Mouse (Mus musculus): ENCODE results near the gene Pdzd2. TPM values are rescaled to one million over a fixed set of nuclear protein-coding genes. Genes with fewer than 3 reads are reported as not detected.

Pdzd2 gene
- polyA plus RNA-seq, 1 experiment from 2014 or later = 33.2 TPM

- WGBS = 43% methylated on average over 4 of the region's 4 CpGs
- H3K27me3 ChIP-seq (ENCODE audit: control insufficient read depth, insufficient read depth, low read depth, low read length) = no peaks in the 10 kb centered on the region
- no peaks in the 10 kb centered on the region for H3K4me1 ChIP-seq (replicated peaks; ENCODE audit: control insufficient read depth, insufficient read depth, low read length)
- H3K27ac ChIP-seq (ENCODE audit: low read length) = no peak overlapping the region
- H3K4me2 ChIP-seq (ENCODE audit: low read depth, low read length) = no peak overlapping the region
- H3K9me3 ChIP-seq (ENCODE audit: control insufficient read depth, low read length) = no peaks in the 10 kb centered on the region
- no peak for ATAC-seq (ENCODE audit: low read depth)
- H3K4me3 ChIP-seq (ENCODE audit: low read length) = no peak overlapping the region
- H3K36me3 ChIP-seq (ENCODE audit: control insufficient read depth, insufficient read depth, low read length) = no peaks in the 10 kb centered on the region
- no peak overlapping the region for H3K9ac ChIP-seq (ENCODE audit: low read length)
Measured at GRCm38 (mm10) chr15:12571168-12571567, 168.6 kb downstream of the Pdzd2 start.

- no peaks in the 10 kb centered on the region; the same call in 1 of the 2 replicates for H3K4me1 ChIP-seq (replicated peaks; ENCODE audit: control insufficient read depth, insufficient read depth, low read length)
- WGBS = 78% methylated on average over 11 of the region's 11 CpGs
- no peak overlapping the region for H3K27ac ChIP-seq (ENCODE audit: low read length)
- no peak overlapping the region for H3K4me2 ChIP-seq (ENCODE audit: low read depth, low read length)
- H3K27me3 ChIP-seq (ENCODE audit: control insufficient read depth, insufficient read depth, low read depth, low read length) = no peaks in the 10 kb centered on the region
- no peak for ATAC-seq (ENCODE audit: low read depth)
- H3K9me3 ChIP-seq (ENCODE audit: control insufficient read depth, low read length) = no peaks in the 10 kb centered on the region
- H3K4me3 ChIP-seq (ENCODE audit: low read length) = no peak overlapping the region
- H3K36me3 ChIP-seq (ENCODE audit: control insufficient read depth, insufficient read depth, low read length) = no peaks in the 10 kb centered on the region
- no peak overlapping the region for H3K9ac ChIP-seq (ENCODE audit: low read length)
Measured at GRCm38 (mm10) chr15:12566637-12567440, 172.9 kb downstream of the Pdzd2 start.

GRCm38 (mm10) chr15:12565281-12565680 lies 174.4 kb downstream of the Pdzd2 start:
- WGBS = 38% methylated on average over 8 of the region's 8 CpGs
- no peak overlapping the region for H3K4me2 ChIP-seq (ENCODE audit: low read depth, low read length)
- no peaks in the 10 kb centered on the region; the same call in 1 of the 2 replicates for H3K4me1 ChIP-seq (replicated peaks; ENCODE audit: control insufficient read depth, insufficient read depth, low read length)
- H3K4me3 ChIP-seq (ENCODE audit: low read length) = no peak overlapping the region
- H3K36me3 ChIP-seq (ENCODE audit: control insufficient read depth, insufficient read depth, low read length) = no peaks in the 10 kb centered on the region
- ATAC-seq (ENCODE audit: low read depth) = peak; percentile 38; the same call in 1 of the 2 replicates
- no peak overlapping the region for H3K27ac ChIP-seq (ENCODE audit: low read length)
- H3K9ac ChIP-seq (ENCODE audit: low read length) = no peak overlapping the region
- no peaks in the 10 kb centered on the region for H3K27me3 ChIP-seq (ENCODE audit: control insufficient read depth, insufficient read depth, low read depth, low read length)
- H3K9me3 ChIP-seq (ENCODE audit: control insufficient read depth, low read length) = no peaks in the 10 kb centered on the region

- no peak overlapping the region for H3K4me3 ChIP-seq (ENCODE audit: low read length)
- WGBS = 12% methylated on average over 8 of the region's 8 CpGs
- H3K27ac ChIP-seq (ENCODE audit: low read length) = no peak overlapping the region
- peaks cover 5% of the 10 kb centered on the region; the same call in 1 of the 2 replicates for H3K4me1 ChIP-seq (replicated peaks; ENCODE audit: control insufficient read depth, insufficient read depth, low read length)
- no peak overlapping the region for H3K4me2 ChIP-seq (ENCODE audit: low read depth, low read length)
- no peak overlapping the region for H3K9ac ChIP-seq (ENCODE audit: low read length)
- 0 out of 2 replicates have a peak, but pooled peaks have one; percentile 5 for ATAC-seq (ENCODE audit: low read depth)
- H3K36me3 ChIP-seq (ENCODE audit: control insufficient read depth, insufficient read depth, low read length) = no peaks in the 10 kb centered on the region
- no peaks in the 10 kb centered on the region for H3K27me3 ChIP-seq (ENCODE audit: control insufficient read depth, insufficient read depth, low read depth, low read length)
- no peaks in the 10 kb centered on the region for H3K9me3 ChIP-seq (ENCODE audit: control insufficient read depth, low read length)
Measured at GRCm38 (mm10) chr15:12560505-12560904, 179.2 kb downstream of the Pdzd2 start.

GRCm38 (mm10) chr15:12557663-12558436 lies 181.9 kb downstream of the Pdzd2 start:
- no peaks in the 10 kb centered on the region for H3K27me3 ChIP-seq (ENCODE audit: control insufficient read depth, insufficient read depth, low read depth, low read length)
- H3K4me2 ChIP-seq (ENCODE audit: low read depth, low read length) = no peak overlapping the region
- H3K4me3 ChIP-seq (ENCODE audit: low read length) = no peak overlapping the region
- no peak for ATAC-seq (ENCODE audit: low read depth)
- H3K27ac ChIP-seq (ENCODE audit: low read length) = no peak overlapping the region
- WGBS = 79% methylated on average over 11 of the region's 11 CpGs
- peaks cover 9% of the 10 kb centered on the region; the same call in 1 of the 2 replicates for H3K4me1 ChIP-seq (replicated peaks; ENCODE audit: control insufficient read depth, insufficient read depth, low read length)
- no peaks in the 10 kb centered on the region for H3K9me3 ChIP-seq (ENCODE audit: control insufficient read depth, low read length)
- no peak overlapping the region for H3K9ac ChIP-seq (ENCODE audit: low read length)
- no peaks in the 10 kb centered on the region for H3K36me3 ChIP-seq (ENCODE audit: control insufficient read depth, insufficient read depth, low read length)

GRCm38 (mm10) chr15:12553211-12553610 lies 186.5 kb downstream of the Pdzd2 start:
- no peak for ATAC-seq (ENCODE audit: low read depth)
- H3K4me2 ChIP-seq (ENCODE audit: low read depth, low read length) = no peak overlapping the region
- H3K4me1 ChIP-seq (replicated peaks; ENCODE audit: control insufficient read depth, insufficient read depth, low read length) = peaks cover 16% of the 10 kb centered on the region
- H3K36me3 ChIP-seq (ENCODE audit: control insufficient read depth, insufficient read depth, low read length) = no peaks in the 10 kb centered on the region
- H3K27ac ChIP-seq (ENCODE audit: low read length) = no peak overlapping the region
- H3K9ac ChIP-seq (ENCODE audit: low read length) = no peak overlapping the region
- no peaks in the 10 kb centered on the region for H3K27me3 ChIP-seq (ENCODE audit: control insufficient read depth, insufficient read depth, low read depth, low read length)
- WGBS = 50% methylated on average over 3 of the region's 3 CpGs
- no peaks in the 10 kb centered on the region for H3K9me3 ChIP-seq (ENCODE audit: control insufficient read depth, low read length)
- no peak overlapping the region for H3K4me3 ChIP-seq (ENCODE audit: low read length)

GRCm38 (mm10) chr15:12550919-12551318 lies 188.8 kb downstream of the Pdzd2 start:
- Histone ChIP-seq H3K27ac (ENCODE audit: low read length) (no peak overlapping the region), H3K4me3 (ENCODE audit: low read length) (no peak overlapping the region), H3K36me3 (ENCODE audit: control insufficient read depth, insufficient read depth, low read length) (no peaks in the 10 kb centered on the region), H3K9ac (ENCODE audit: low read length) (no peak overlapping the region), H3K4me1 (replicated peaks; ENCODE audit: control insufficient read depth, insufficient read depth, low read length) (peaks cover 18% of the 10 kb centered on the region), H3K9me3 (ENCODE audit: control insufficient read depth, low read length) (no peaks in the 10 kb centered on the region), H3K4me2 (ENCODE audit: low read depth, low read length) (no peak overlapping the region), H3K27me3 (ENCODE audit: control insufficient read depth, insufficient read depth, low read depth, low read length) (no peaks in the 10 kb centered on the region)
- no peak for ATAC-seq (ENCODE audit: low read depth)
- WGBS = 56% methylated on average over 3 of the region's 3 CpGs

GRCm38 (mm10) chr15:12550376-12550775 lies 189.3 kb downstream of the Pdzd2 start:
- Histone ChIP-seq H3K4me2 (ENCODE audit: low read depth, low read length) (peak overlapping the region; percentile 75), H3K27ac (ENCODE audit: low read length) (peak overlapping the region; percentile 75), H3K36me3 (ENCODE audit: control insufficient read depth, insufficient read depth, low read length) (no peaks in the 10 kb centered on the region), H3K9me3 (ENCODE audit: control insufficient read depth, low read length) (no peaks in the 10 kb centered on the region), H3K9ac (ENCODE audit: low read length) (no peak overlapping the region), H3K4me1 (replicated peaks; ENCODE audit: control insufficient read depth, insufficient read depth, low read length) (peaks cover 23% of the 10 kb centered on the region), H3K27me3 (ENCODE audit: control insufficient read depth, insufficient read depth, low read depth, low read length) (no peaks in the 10 kb centered on the region), H3K4me3 (ENCODE audit: low read length) (peak overlapping the region; percentile 55)
- peak; percentile 59 for ATAC-seq (ENCODE audit: low read depth)
- 24% methylated on average over 9 of the region's 9 CpGs for WGBS

- Histone ChIP-seq H3K9me3 (ENCODE audit: control insufficient read depth, low read length) (no peaks in the 10 kb centered on the region), H3K4me3 (ENCODE audit: low read length) (peak overlapping the region; percentile 55), H3K27ac (ENCODE audit: low read length) (peak overlapping the region; percentile 75), H3K4me1 (replicated peaks; ENCODE audit: control insufficient read depth, insufficient read depth, low read length) (peaks cover 25% of the 10 kb centered on the region), H3K4me2 (ENCODE audit: low read depth, low read length) (peak overlapping the region; percentile 75), H3K27me3 (ENCODE audit: control insufficient read depth, insufficient read depth, low read depth, low read length) (no peaks in the 10 kb centered on the region), H3K9ac (ENCODE audit: low read length) (peak overlapping the region; percentile 67), H3K36me3 (ENCODE audit: control insufficient read depth, insufficient read depth, low read length) (no peaks in the 10 kb centered on the region)
- WGBS = under 1% methylated on average over 13 of the region's 13 CpGs
- peak; percentile 87 for ATAC-seq (ENCODE audit: low read depth)
Measured at GRCm38 (mm10) chr15:12549919-12550305, 189.8 kb downstream of the Pdzd2 start.

Measured in lung, embryonic 16.5 days (tissue).